Mouse (Mus musculus): Measurements from ENCODE around the gene Slc39a11. TPM values are rescaled to one million over a fixed set of nuclear protein-coding genes. Genes with fewer than 3 reads are reported as not detected.
"Not testable (repeated sequence)": the region's sequence is repeated elsewhere in the genome, so short reads cannot be mapped to it uniquely, and the experiment has no call there.

The Slc39a11 gene
- polyA plus RNA-seq, 1 experiment from 2014 or later, result 38.5 TPM

- ATAC-seq, result no peak
- no peaks in the 10 kb centered on the region for H3K4me1 ChIP-seq (ENCODE audit: control insufficient read depth, insufficient read depth, low read length)
- no peak overlapping the region for H3K27ac ChIP-seq (ENCODE audit: low read length)
- no peak overlapping the region for H3K4me3 ChIP-seq (ENCODE audit: low read depth, low read length)
- no peaks in the 10 kb centered on the region for H3K27me3 ChIP-seq (ENCODE audit: control insufficient read depth, insufficient read depth, low read depth, low read length)
- 62% methylated on average over 2 of the region's 2 CpGs for WGBS
- no peak overlapping the region for H3K4me2 ChIP-seq (ENCODE audit: low read length)
- no peak overlapping the region for H3K9ac ChIP-seq (ENCODE audit: low read depth, low read length)
- peaks cover 26% of the 10 kb centered on the region for H3K36me3 ChIP-seq (ENCODE audit: control insufficient read depth, insufficient read depth, low read length)
- no peaks in the 10 kb centered on the region for H3K9me3 ChIP-seq (replicated peaks; ENCODE audit: control insufficient read depth, low read length, poor library complexity, severe bottlenecking)
These were observed 14.4 kb upstream of the Slc39a11 start for GRCm38 (mm10) chr11:113664279-113664678.

DNA sequence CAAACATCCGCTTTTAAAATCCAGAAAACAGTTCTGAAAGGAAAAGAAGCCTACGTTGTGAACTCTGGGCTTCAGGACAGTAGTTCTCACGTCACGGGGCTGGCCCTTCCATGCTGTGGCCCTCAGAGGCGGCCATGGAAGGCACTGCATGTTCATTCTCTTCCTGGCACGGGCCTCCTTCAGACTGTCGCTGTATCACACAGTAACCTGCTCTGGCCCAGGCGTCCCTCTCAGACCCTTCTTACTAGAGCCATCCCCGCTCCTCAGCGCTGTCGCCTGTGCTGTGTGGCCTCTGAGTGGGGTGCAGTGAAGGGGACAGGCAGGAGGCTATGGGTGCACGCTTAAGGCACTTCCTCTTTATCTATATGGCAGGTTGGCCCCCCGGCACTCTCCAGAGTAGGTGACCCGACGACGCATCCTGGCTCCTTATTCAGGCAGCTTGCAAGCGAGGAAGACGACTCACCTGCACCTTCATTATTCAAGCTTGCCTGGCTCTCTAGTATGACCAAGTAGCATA is 12.0 kb upstream of the Slc39a11 start:
- Histone ChIP-seq H3K9me3 (replicated peaks; ENCODE audit: control insufficient read depth, low read length, poor library complexity, severe bottlenecking) (no peaks in the 10 kb centered on the region), H3K4me3 (ENCODE audit: low read depth, low read length) (no peak overlapping the region), H3K9ac (ENCODE audit: low read depth, low read length) (no peak overlapping the region), H3K27ac (ENCODE audit: low read length) (no peak overlapping the region), H3K27me3 (ENCODE audit: control insufficient read depth, insufficient read depth, low read depth, low read length) (no peaks in the 10 kb centered on the region), H3K4me1 (ENCODE audit: control insufficient read depth, insufficient read depth, low read length) (no peaks in the 10 kb centered on the region), H3K4me2 (ENCODE audit: low read length) (no peak overlapping the region), H3K36me3 (ENCODE audit: control insufficient read depth, insufficient read depth, low read length) (peaks cover 40% of the 10 kb centered on the region)
- WGBS, result 93% methylated on average over 18 of the region's 18 CpGs
- ATAC-seq, result no peak

GRCm38 (mm10) chr11:113660940-113661339 is 11.1 kb upstream of the Slc39a11 start:
- Histone ChIP-seq H3K4me3 (ENCODE audit: low read depth, low read length) (no peak overlapping the region), H3K9ac (ENCODE audit: low read depth, low read length) (no peak overlapping the region), H3K36me3 (ENCODE audit: control insufficient read depth, insufficient read depth, low read length) (peaks cover 49% of the 10 kb centered on the region), H3K27me3 (ENCODE audit: control insufficient read depth, insufficient read depth, low read depth, low read length) (no peaks in the 10 kb centered on the region), H3K9me3 (replicated peaks; ENCODE audit: control insufficient read depth, low read length, poor library complexity, severe bottlenecking) (no peaks in the 10 kb centered on the region), H3K4me2 (ENCODE audit: low read length) (no peak overlapping the region), H3K27ac (ENCODE audit: low read length) (no peak overlapping the region), H3K4me1 (ENCODE audit: control insufficient read depth, insufficient read depth, low read length) (no peaks in the 10 kb centered on the region)
- no peak for ATAC-seq
- WGBS, result 95% methylated on average over 11 of the region's 11 CpGs

GRCm38 (mm10) chr11:113660213-113660612 is 10.3 kb upstream of the Slc39a11 start:
- H3K4me3 ChIP-seq (ENCODE audit: low read depth, low read length); H3K4me1 ChIP-seq (ENCODE audit: control insufficient read depth, insufficient read depth, low read length); H3K9me3 ChIP-seq (replicated peaks; ENCODE audit: control insufficient read depth, low read length, poor library complexity, severe bottlenecking); H3K9ac ChIP-seq (ENCODE audit: low read depth, low read length); H3K4me2 ChIP-seq (ENCODE audit: low read length); H3K27me3 ChIP-seq (ENCODE audit: control insufficient read depth, insufficient read depth, low read depth, low read length); H3K27ac ChIP-seq (ENCODE audit: low read length); ATAC-seq: not testable (repeated sequence)
- over 99% methylated on average over 3 of the region's 3 CpGs for WGBS
- H3K36me3 ChIP-seq (ENCODE audit: control insufficient read depth, insufficient read depth, low read length), result peaks cover 55% of the 10 kb centered on the region

DNA sequence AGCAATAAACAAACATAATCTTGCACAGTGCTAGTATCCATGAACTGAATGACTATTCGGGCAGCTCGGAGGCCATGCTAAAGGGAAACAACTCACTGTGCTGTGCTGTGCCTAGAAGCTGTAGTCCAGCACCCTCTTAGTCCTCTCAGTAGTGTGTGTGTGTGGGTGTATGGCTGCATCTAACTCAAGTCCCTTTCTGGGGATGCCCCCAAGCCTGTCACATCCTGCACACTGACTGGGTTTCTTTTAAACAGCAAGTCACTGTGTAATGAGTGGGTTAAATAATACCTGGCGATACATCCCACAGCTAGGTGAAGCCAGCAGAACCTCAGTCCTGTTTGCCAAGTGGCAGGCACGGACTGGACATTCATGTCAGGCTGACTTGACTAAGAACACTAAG is 8.9 kb upstream of the Slc39a11 start:
- Histone ChIP-seq H3K27me3 (ENCODE audit: control insufficient read depth, insufficient read depth, low read depth, low read length) (no peaks in the 10 kb centered on the region), H3K27ac (ENCODE audit: low read length) (no peak overlapping the region), H3K9me3 (replicated peaks; ENCODE audit: control insufficient read depth, low read length, poor library complexity, severe bottlenecking) (no peaks in the 10 kb centered on the region), H3K9ac (ENCODE audit: low read depth, low read length) (no peak overlapping the region), H3K4me3 (ENCODE audit: low read depth, low read length) (no peak overlapping the region), H3K4me1 (ENCODE audit: control insufficient read depth, insufficient read depth, low read length) (no peaks in the 10 kb centered on the region), H3K36me3 (ENCODE audit: control insufficient read depth, insufficient read depth, low read length) (peaks cover 66% of the 10 kb centered on the region), H3K4me2 (ENCODE audit: low read length) (no peak overlapping the region)
- WGBS, result 92% methylated on average over 4 of the region's 4 CpGs
- ATAC-seq, result no peak

DNA sequence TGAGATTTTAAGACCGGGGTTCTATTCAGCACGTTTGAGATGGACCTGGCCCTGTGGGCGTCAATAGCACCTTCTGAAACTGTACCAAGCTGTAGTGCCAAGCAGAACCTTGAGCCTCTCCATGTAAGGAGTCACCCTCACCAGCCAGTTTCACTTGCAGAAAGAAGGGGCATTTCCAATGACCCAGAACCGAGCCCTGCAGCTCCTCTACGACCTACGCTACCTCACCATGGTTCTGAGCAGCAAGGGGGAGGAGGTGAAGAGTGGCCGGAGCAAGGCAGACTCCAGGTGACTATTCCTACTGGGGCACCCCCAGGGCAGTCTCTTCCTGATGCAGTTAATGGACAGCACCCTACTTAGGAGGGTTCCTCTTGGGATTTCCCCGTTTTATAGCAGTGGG is 8.4 kb upstream of the Slc39a11 start:
- Histone ChIP-seq H3K36me3 (ENCODE audit: control insufficient read depth, insufficient read depth, low read length) (peaks cover 68% of the 10 kb centered on the region), H3K4me3 (ENCODE audit: low read depth, low read length) (no peak overlapping the region), H3K27ac (ENCODE audit: low read length) (no peak overlapping the region), H3K4me1 (ENCODE audit: control insufficient read depth, insufficient read depth, low read length) (no peaks in the 10 kb centered on the region), H3K27me3 (ENCODE audit: control insufficient read depth, insufficient read depth, low read depth, low read length) (no peaks in the 10 kb centered on the region), H3K4me2 (ENCODE audit: low read length) (no peak overlapping the region), H3K9ac (ENCODE audit: low read depth, low read length) (no peak overlapping the region), H3K9me3 (replicated peaks; ENCODE audit: control insufficient read depth, low read length, poor library complexity, severe bottlenecking) (no peaks in the 10 kb centered on the region)
- no peak for ATAC-seq
- 87% methylated on average over 8 of the region's 8 CpGs for WGBS

DNA sequence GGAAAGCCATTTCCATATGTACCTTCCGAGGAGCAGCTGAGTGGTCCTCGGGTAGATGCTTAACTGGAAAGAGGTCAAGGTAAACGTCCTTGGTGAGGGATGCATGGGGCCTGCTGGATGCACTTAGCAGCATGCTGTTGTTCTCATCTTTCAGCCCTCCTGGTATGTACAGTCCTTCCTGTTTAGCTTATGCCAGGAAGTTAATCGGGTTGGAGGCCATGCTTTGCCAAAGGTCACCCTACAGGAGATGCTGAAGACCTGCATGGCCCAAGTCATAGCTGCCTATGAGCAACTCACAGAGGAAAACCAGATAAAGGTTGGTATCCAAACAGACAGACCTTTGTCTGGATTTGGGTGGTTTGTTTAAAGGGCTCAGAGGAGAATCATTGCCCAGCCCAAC is 7.3 kb upstream of the Slc39a11 start:
- no peak overlapping the region for H3K27ac ChIP-seq (ENCODE audit: low read length)
- peaks cover 73% of the 10 kb centered on the region for H3K36me3 ChIP-seq (ENCODE audit: control insufficient read depth, insufficient read depth, low read length)
- 78% methylated on average over 4 of the region's 4 CpGs for WGBS
- ATAC-seq, result no peak
- no peak overlapping the region for H3K9ac ChIP-seq (ENCODE audit: low read depth, low read length)
- H3K4me1 ChIP-seq (ENCODE audit: control insufficient read depth, insufficient read depth, low read length), result no peaks in the 10 kb centered on the region
- no peak overlapping the region for H3K4me3 ChIP-seq (ENCODE audit: low read depth, low read length)
- H3K4me2 ChIP-seq (ENCODE audit: low read length), result no peak overlapping the region
- no peaks in the 10 kb centered on the region for H3K27me3 ChIP-seq (ENCODE audit: control insufficient read depth, insufficient read depth, low read depth, low read length)
- no peaks in the 10 kb centered on the region for H3K9me3 ChIP-seq (replicated peaks; ENCODE audit: control insufficient read depth, low read length, poor library complexity, severe bottlenecking)

GRCm38 (mm10) chr11:113656511-113656932 is 6.6 kb upstream of the Slc39a11 start:
- Histone ChIP-seq H3K4me1 (ENCODE audit: control insufficient read depth, insufficient read depth, low read length) (no peaks in the 10 kb centered on the region), H3K9ac (ENCODE audit: low read depth, low read length) (no peak overlapping the region), H3K36me3 (ENCODE audit: control insufficient read depth, insufficient read depth, low read length) (peaks cover 67% of the 10 kb centered on the region), H3K4me3 (ENCODE audit: low read depth, low read length) (no peak overlapping the region), H3K9me3 (replicated peaks; ENCODE audit: control insufficient read depth, low read length, poor library complexity, severe bottlenecking) (no peaks in the 10 kb centered on the region), H3K4me2 (ENCODE audit: low read length) (no peak overlapping the region), H3K27ac (ENCODE audit: low read length) (no peak overlapping the region), H3K27me3 (ENCODE audit: control insufficient read depth, insufficient read depth, low read depth, low read length) (no peaks in the 10 kb centered on the region)
- WGBS, result 89% methylated on average over 8 of the region's 8 CpGs
- no peak for ATAC-seq

DNA sequence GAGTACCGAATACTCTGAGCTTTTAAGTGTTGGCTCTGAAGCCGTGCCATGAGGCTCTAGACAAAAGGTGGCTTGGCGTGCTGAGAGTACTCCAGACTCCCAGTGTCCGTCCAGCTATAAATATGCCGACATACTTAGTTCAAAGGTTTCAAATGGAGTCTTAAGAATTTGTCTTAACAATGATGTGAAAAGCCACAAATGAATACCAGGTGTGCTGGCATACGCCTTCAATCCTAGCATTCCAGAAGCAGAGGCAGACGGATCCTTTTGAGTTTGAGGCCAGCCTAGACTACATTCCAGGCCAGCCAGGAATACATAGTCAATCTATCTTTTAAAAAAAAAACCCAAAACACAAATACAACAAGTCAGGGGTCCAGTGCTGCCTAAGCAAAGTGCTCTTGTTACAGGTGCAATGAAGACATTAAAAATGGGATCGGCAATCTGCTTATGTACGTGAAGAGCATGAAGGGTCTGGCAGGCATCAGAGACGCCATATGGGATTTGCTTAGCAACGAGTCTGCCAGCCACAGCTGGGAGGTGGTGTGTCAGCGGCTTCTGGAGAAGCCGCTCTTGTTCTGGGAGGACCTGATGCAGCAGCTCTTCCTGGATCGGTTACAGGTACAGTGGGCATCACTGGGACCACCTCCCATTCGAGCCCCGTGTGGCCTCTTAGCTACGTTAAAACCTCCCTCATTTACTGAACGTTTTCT is 4.8 kb upstream of the Slc39a11 start:
- no peak overlapping the region for H3K27ac ChIP-seq (ENCODE audit: low read length)
- peaks cover 54% of the 10 kb centered on the region for H3K36me3 ChIP-seq (ENCODE audit: control insufficient read depth, insufficient read depth, low read length)
- no peak for ATAC-seq

More for the DNA sequence above, 4.8 kb upstream of the Slc39a11 start:
- Histone ChIP-seq H3K27me3 (ENCODE audit: control insufficient read depth, insufficient read depth, low read depth, low read length) (no peaks in the 10 kb centered on the region), H3K4me3 (ENCODE audit: low read depth, low read length) (no peak overlapping the region), H3K9me3 (replicated peaks; ENCODE audit: control insufficient read depth, low read length, poor library complexity, severe bottlenecking) (no peaks in the 10 kb centered on the region), H3K4me1 (ENCODE audit: control insufficient read depth, insufficient read depth, low read length) (peaks cover 9% of the 10 kb centered on the region), H3K9ac (ENCODE audit: low read depth, low read length) (no peak overlapping the region), H3K4me2 (ENCODE audit: low read length) (no peak overlapping the region)
- WGBS, result 85% methylated on average over 18 of the region's 18 CpGs

Data from midbrain, embryonic 16.5 days (tissue).